Mouse (Mus musculus) brain, adult 2 months (tissue): ENCODE measurements around the gene I830077J02Rik.
A peak's percentile ranks its signal among the peaks of the same experiment; 100 is the strongest.

Experiments
- DNase-seq: peaks from one replicate; pipeline ENCODE4 v3.0.0; 2011; ENCODE audit warnings: low read depth, low spot score

The I830077J02Rik gene

DNA sequence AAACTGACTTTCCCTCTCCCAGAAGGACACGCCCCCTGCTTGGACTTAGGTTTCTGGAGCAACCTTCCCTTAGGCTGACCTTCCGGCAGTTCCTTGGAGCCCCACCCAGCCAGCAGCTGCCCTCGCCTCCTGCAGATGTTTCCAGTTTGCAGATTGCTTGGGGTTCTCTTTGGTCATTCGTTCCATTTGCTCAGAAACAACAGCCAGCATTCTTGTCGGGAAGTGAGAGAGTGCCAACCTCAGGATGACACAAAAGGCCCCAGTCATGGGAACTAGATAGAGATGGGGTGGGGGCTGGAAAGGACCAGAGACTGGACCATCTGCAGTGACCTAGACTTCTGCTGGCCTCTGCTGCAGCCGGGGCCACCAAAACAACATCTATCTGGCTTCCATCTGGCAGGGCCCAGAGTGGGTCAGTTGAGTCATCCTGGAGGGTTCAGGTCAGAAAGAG is 38.5 kb downstream of the I830077J02Rik start:
- peak; percentile 88 for DNase-seq

DNA sequence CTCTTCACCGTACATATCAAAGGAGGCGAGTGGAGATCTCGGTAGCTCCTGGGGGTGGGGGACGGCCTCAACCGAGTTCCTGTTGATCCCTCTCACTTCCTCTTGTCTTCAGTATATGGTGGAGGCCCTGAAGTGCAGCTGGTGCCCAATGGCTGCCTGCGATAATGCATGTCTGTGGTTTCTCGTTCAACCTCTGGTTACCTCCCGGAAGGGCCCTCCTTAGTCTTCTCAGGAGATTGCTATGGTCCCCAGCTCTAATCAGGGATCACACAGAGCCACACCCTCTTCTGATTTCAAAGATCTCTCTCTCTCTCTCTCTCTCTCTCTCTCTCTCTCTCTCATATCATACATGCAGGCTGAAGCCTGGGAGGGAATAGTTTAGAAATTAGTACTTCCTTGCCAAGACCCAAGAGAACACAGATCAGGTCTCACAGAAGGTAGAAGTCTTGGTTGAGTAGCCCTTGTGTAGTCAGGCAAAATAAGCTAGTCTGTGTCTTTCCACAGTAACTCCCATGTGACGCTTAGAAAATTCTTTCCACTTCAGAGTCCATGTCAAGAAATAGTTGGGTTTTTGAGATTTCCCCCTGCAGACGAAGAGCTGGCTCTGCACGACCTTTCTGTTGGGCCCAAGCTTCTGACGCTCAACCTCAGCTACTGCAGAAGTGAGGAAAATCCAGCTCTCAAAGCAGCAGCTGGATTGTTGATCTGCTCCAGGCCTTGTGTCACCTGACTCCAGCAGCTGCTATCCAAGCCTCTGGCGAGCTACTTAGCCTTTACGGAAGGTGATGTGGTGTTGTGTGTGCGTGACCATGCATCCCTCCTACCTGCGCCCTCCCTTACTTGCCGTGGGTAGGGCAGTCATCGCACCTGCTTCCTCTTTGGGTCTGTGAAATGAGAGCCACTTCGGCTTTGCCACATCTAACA is 39.6 kb downstream of the I830077J02Rik start:
- peak; percentile 24 for DNase-seq

DNA sequence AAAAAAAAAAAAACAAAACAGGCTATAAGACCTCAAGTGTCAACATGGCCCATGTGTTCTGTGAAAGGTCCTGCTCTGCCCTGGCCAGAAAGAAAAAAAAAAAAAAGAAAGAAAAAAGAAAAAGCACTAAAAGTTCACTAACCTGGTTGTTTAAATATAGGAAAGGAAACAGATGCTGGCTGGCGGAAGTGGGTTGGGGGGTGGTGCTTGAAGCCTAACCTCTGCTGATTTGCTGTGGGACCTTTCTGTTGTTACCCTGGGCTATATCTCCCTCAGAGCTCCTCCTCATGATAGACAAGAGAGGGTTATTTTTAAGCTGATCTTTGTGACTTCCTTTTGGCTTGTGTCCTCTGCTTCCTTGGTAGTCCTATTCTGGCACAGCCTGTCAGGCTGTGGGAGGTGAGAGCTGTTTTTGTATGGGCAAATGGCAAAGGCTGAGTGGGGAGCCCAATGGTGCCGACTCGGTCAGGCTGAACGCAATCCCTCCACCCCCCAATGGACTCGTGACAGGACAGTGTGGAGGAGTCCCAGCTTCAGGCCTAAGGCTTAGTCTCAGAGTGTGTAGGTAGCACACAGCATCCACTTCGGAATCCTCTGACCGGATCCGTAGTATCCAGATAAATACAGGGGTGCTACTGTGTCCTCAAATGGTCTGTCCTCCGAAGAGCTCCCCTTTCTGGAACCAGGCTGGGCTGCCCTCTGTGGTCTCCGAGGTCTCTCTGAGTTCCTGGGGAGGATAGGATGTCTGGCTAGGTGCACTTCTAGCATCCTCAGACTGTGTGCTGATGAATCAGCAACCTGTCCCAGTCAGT is 40.5 kb downstream of the I830077J02Rik start:
- DNase-seq = peak; percentile 54

DNA sequence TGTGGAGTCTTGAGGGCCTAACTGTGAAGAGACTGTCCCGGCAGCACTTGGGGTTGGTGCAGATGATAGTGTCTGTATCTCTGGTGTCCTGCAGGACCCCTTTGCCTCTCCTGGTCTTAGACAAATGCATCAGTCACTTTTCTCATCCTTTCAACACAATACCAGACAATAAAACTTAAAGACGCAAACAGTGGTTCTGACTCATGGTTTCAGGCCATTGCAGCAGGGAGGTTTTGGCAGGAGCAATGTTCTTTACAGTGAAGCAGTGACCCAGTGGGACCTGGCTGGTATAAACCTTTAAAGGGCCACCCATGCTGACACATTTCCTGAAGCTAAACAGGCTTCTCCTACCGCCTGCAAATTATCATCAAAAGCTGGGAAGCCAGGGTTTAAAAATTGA is 41.3 kb downstream of the I830077J02Rik start:
- no peak for DNase-seq

DNA sequence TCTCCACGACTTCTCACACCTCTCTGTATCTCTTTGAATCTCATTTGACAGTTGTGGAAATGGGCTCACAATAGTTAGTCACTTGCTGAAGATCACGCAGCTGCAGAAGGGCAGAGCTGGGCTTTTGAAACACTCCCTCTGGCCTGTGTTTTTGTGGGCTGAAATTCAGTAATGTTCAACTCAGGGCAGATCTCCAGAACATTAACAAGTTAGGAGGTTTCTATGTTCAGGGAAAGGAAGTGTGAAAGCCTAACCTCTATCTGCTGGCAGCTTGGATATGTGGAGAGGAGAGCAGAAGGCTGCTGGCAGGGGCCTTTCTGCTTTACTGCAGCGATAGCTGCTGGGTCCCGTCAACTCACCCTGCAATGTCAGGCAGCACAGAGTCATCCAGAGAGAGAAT is 42.2 kb downstream of the I830077J02Rik start:
- DNase-seq = peak; percentile 29

DNA sequence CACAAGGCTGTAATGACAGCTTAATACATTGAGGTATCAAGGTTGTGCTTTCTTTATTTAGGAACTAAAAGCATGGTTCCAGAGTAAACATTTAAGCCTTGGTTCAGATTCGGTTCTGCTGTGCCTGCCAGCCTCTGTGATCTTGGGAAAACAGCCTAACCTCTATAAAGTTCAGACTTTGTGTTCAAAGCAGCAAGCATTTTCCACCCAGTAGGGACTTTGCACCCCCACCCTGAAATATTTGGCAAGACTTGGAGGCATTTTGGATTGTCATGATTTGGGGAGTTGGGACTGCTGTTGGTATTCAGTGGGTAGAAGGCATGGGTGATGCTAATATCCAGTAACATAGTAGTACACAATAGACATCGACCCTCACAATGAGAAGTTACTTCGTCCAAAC is 43.5 kb downstream of the I830077J02Rik start:
- DNase-seq = no peak

DNA sequence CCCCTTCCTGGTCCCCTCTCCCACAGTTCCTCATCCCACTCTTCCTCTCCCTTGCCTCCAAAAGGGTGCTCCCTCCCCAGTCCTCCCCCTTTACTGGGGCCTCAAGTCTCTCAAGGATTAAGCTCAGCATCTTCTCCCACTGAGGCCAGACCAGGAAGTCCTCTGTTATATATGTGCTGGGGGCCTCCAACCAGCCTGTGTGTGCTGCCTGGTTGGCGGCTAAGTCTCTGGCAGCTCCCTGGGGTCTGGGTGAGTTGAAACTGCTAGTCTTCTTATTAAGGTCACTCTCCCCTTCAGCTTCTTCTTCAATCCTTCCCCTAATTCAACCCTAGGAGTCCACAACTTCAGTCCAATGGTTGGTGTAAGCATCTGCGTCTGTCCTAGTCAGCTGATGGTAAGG is 49.4 kb downstream of the I830077J02Rik start:
- no peak for DNase-seq

DNA sequence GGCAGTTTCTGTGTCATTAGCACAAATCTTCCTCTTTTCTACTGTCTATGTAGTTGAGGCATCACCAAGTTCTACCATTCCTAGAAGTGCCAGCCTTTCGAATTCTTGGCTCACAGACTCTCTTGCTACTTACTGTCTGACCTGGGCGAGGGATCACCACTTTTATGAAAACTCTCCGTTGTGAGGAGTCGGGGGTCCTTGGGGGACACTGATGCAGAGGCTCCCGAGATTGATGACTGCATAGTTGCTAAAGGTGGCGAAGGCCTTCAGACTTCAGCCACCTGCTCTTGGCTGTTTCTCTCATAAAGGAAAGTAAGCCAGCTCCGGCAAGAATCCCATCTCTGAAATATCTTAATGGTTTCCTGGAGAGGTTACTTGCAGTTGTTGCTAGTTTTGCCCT is 50.4 kb downstream of the I830077J02Rik start:
- no peak for DNase-seq

DNA sequence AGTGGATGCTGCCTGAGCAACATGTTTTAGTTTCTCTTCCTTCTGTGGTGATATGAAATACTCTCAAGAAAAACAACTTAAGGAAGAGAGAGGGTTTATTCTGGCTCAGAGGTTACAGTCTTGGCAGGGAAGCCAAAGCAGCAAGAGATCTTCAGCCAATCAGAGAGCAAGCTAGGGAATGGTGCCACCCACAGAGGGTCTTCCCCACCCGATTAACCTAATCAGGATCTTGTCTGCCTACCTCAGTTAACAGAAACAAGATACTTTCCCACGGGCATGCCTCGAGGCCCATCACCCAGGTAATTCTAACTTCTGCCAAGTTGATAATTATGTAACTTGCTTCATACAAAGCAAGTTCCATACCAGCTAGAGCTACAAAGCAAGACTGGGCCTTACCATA is 52.0 kb downstream of the I830077J02Rik start:
- DNase-seq = no peak

DNA sequence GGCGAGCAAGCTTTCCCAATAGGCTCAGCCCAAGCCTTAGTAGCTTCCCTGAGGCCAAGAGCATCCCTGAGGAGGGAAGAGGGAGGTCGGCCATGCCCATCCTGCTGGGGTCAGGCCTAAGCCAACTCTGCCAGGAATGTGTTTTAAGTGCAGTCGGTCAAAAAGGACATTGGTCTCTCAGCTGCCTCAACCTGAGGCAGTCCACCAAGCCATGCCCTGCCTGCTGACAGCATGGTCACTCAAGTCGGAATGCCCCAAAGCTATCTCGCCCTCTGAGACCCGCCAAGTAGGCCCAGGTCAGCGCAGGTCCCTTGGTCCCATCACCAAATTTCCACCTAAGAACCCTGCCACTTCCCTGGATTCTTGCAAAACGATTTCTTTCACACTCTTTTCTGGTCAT is 53.7 kb downstream of the I830077J02Rik start:
- DNase-seq = no peak

DNA sequence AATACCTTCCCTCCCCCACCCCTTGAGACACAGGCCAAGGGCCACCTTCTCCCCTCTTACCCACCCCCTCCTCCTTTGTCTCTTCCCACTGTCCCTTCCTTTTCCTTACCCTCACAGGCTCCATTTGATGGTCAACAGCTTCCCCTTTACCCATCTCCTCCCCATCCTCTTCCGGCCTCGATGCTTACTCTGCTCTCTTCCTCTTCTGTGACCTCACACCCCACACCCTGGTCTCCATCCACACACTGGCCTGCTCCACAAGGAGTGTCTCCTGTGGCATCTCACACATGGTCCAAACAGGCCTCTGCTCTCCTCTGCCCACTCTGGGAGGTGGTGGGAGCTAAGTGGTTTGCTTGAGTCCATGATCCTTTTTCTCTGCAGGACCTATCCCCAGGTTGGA is 54.5 kb downstream of the I830077J02Rik start:
- DNase-seq = no peak

DNA sequence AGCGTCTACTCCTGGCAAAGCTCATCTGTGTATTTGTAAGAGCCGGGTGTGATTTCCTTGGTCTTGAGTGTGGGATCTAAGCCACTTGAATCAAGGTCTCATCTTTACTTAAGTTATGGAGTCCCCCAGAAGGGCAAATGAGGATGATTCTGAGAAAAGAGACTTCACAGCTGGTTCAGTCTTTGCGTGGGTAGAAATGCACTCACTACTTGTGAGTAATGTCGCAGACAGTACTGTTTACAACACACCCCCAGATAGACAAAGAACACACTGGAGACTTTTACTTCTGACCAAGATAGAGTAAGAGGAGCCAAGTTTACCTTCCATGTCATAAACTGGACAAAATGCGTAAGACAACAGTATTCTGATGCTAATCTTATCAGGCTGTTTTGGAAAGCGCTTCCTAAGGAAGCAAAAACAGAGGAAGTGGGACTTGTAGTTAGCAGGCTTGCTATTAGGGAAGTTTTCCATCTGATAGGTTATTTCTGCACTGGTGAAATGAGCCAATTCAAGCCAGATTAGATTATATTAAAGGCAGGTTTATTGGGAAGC is 55.1 kb downstream of the I830077J02Rik start:
- peak; percentile 78 for DNase-seq

DNA sequence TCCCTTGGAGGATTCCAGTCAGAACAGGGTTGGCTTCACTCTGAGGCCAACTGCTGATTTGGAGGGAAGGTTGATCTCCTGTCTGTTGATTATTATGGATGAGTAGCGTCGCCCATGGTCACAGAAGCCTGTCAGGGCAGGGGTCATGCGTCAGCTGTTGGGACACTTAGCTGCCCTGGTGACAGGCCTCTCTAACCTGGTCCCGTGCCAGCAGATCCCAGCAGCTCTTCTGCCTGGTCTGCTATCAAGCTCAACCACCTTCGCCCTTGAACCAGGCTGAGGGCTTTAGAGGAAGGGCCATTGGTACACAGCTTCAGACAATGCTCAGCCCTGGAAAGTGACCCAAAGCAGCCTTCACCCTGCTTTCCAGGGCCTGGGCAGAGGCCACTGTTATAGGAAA is 56.4 kb downstream of the I830077J02Rik start:
- no peak for DNase-seq
